Mouse (Mus musculus): ENCODE results near the gene Lrrc46. TPM values are rescaled to one million over a fixed set of nuclear protein-coding genes. Genes with fewer than 3 reads are reported as not detected.

Lrrc46 gene
- polyA plus RNA-seq (2016; fragmentation: Nextera tagmentation; extraction: Ambion mirVana): 0.90 and 1.0 TPM in 2 replicates

DNA sequence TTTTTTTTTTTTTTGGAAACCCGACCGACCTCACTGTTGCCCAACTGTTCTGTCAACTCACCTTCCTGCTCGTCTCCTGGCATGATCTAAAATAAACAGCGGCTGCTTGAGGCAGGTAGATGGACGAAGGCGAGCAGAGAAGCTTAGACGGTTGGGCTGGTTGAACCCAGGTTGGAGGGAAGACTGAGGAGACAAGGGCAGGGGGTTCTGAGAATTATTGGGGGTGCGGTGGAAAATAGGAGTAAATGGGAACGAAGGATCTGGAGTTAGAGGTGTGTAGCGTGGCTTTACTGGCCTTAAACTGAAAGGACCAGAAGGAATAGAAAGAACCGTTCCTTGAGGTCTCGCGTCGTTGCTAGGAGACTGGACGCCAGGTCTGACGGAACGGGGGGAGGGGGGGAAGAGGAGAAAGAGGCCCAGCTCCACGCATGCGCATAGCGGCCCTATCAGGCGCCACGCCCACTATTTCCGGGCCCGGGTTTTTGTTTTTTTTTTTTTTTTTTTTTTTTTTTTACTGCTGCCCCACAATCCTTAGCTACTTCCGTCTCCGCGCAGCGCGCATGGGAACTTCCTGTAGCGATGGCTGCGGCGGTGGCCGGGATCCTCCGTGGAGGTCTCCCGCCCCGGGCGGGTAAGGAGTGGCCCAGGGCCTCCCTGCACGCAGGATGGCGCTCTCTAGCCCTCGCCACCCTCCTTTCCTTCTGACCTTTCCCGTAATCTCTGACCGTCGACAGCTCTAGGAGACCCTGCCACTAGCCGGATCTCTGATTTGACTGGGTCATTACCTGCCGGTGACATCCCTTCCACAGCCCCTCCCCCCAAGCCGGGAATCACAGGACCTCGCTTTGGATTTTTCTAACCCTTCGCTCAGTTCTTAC is at the start of gene Lrrc46, which contains the start of gene Mrpl10:
Lrrc46 (minus strand) TSS at position 386 of the 878 bp plus-strand sequence.
Mrpl10 (plus strand) TSS at position 539 of the 878 bp plus-strand sequence.
- WGBS: under 1% methylated on average over 44 of the region's 48 CpGs
- peak within 1 kb of the TSS; percentile 83 for H3K4me3 ChIP-seq
- H3K27me3 ChIP-seq (ENCODE audit: low read depth, poor library complexity, severe bottlenecking): no peaks in the 10 kb centered on the region
- DNase-seq (ENCODE audit: low spot score): peak; percentile 97
- peaks cover 14% of the 10 kb centered on the region for H3K4me1 ChIP-seq
- H3K9me3 ChIP-seq (replicated peaks): no peaks in the 10 kb centered on the region
- peak within 1 kb of the TSS; percentile 90 for H3K27ac ChIP-seq
- H3K36me3 ChIP-seq: peaks cover 26% of the 10 kb centered on the region

DNA sequence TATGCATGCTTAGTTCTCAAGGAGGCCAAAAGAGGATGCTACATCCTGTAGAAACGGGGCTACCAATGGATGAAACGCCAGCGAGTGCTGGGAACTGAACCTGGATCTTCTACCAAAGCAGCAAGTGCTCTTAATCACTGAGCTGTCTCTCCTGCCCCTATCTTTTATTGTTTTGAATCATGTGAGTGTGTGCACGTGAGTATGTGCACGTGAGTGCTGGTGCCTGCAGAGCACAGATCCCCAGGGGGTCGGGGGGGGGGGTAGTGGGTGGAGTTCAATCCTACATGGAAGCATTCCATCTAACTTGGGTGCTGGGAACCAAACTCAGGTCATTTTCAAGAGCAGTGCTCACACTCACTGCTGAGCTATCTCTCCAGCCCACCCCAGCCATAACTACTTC is 45.2 kb upstream of the Lrrc46 start:
- peaks cover 15% of the 10 kb centered on the region for H3K27me3 ChIP-seq (ENCODE audit: low read depth, poor library complexity, severe bottlenecking)
- WGBS: 76% methylated on average over 6 of the region's 6 CpGs
- no peak overlapping the region for H3K27ac ChIP-seq
- DNase-seq (ENCODE audit: low spot score): no peak
- H3K36me3 ChIP-seq: no peaks in the 10 kb centered on the region
- H3K4me1 ChIP-seq: peaks cover 19% of the 10 kb centered on the region
- H3K4me3 ChIP-seq: no peak overlapping the region
- no peaks in the 10 kb centered on the region; the same call in 1 of the 2 replicates for H3K9me3 ChIP-seq (replicated peaks)

DNA sequence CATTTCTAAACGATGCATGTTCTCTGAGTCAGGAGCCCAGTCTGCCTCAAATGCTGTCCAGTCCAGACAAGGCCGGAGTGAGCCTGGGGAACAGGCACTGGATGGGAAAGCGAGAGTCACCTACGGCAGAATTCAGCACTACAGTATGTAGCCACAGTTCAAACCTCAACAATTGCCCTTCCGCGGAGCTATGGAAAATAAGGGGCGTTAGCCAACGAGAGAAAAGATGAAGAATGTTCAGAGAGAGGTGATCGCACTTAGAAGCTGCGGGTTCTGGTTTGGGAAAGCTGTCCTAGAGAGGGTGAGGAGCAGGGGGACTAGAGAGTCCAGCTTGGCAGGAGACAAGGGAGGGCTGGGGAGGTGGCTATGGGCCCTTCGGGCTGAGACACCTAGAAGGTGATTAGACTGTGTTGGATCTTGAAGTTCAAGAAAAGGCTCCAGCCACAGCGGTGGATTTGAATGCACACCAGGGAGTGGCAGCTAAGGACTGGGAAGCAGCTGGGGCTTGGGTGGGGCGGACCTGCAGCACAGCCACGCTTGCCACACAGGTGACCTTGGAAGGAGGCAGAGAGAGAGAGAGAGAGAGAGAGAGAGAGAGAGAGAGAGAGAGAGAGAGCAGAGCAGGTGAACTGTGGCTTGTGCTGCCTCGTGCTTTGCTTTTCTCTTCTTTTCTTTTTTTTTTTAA is 43.8 kb upstream of the Lrrc46 start:
- Histone ChIP-seq H3K4me3 (no peak overlapping the region), H3K27ac (no peak overlapping the region), H3K4me1 (peaks cover 19% of the 10 kb centered on the region), H3K36me3 (no peaks in the 10 kb centered on the region), H3K9me3 (replicated peaks) (no peaks in the 10 kb centered on the region; the same call in 1 of the 2 replicates), H3K27me3 (ENCODE audit: low read depth, poor library complexity, severe bottlenecking) (peaks cover 15% of the 10 kb centered on the region)
- 89% methylated on average over 15 of the region's 15 CpGs for WGBS
- DNase-seq (ENCODE audit: low spot score): no peak

DNA sequence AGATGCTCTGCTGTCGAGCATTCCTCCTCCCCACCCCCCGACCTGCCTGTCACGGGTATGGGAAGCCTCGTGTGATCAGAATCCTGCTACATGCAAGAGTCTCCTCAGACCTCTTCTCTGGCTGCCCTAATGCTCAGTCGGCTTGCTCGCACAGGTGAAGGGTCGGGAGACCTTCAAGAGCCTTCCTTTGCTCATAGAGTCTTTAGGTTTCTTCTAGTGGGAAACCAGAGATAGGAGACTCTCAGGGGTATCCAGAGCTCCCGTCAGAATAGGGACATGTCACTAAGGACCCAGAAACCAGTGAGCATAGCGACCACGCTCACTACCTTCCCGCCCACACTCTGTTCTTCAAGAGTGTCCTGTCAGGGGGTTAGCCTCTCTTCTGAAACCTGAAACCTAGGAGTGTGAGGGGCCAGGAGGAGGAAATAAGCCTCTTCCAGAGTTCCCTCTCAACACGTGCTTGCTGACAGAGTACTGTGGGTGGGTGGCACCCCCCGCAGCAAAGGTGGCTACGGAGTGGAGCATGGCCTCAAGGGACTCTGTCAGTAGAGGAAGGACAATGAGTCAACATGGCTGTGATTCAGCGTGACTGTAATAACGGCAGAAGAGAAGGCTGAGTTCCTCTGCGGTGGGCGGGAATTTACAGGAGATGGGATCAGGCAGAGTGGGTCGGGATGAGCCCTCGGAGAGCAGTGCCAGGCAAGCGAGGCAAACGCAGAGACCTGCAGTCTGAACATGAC is 42.4 kb upstream of the Lrrc46 start:
- no peaks in the 10 kb centered on the region for H3K36me3 ChIP-seq
- H3K4me3 ChIP-seq: peak overlapping the region; percentile 20
- peaks cover 19% of the 10 kb centered on the region for H3K4me1 ChIP-seq
- H3K27me3 ChIP-seq (ENCODE audit: low read depth, poor library complexity, severe bottlenecking): peaks cover 15% of the 10 kb centered on the region
- peak overlapping the region; percentile 44 for H3K27ac ChIP-seq
- 27% methylated on average over 22 of the region's 22 CpGs for WGBS
- DNase-seq (ENCODE audit: low spot score): no peak
- no peaks in the 10 kb centered on the region; the same call in 1 of the 2 replicates for H3K9me3 ChIP-seq (replicated peaks)

DNA sequence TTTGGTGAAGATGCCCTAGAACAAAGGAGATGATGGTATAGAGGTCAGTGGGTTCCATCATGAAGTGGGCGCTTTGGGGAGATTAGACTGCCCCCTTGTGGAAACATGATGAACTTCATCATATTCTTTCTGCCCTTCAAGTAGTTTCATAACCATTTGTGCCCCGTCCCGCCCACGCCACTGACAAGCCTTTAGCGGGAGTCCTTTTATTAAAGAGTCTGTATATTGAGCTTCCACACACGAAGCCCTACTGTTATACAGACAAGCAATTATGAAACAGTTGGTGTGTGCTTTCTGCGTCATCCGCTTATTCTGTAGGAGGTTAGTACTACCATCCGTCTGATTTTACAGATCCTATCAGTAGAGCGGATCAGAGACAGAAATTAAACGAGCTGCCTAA is 41.8 kb upstream of the Lrrc46 start:
- H3K27me3 ChIP-seq (ENCODE audit: low read depth, poor library complexity, severe bottlenecking): peaks cover 15% of the 10 kb centered on the region
- H3K36me3 ChIP-seq: no peaks in the 10 kb centered on the region
- 48% methylated on average over 11 of the region's 11 CpGs for WGBS
- 0 out of 2 replicates have a peak overlapping the region, but pooled peaks have one; percentile 20 for H3K4me3 ChIP-seq
- peak; percentile 43 for DNase-seq (ENCODE audit: low spot score)
- no peak overlapping the region for H3K27ac ChIP-seq
- no peaks in the 10 kb centered on the region; the same call in 1 of the 2 replicates for H3K9me3 ChIP-seq (replicated peaks)
- H3K4me1 ChIP-seq: peaks cover 19% of the 10 kb centered on the region

DNA sequence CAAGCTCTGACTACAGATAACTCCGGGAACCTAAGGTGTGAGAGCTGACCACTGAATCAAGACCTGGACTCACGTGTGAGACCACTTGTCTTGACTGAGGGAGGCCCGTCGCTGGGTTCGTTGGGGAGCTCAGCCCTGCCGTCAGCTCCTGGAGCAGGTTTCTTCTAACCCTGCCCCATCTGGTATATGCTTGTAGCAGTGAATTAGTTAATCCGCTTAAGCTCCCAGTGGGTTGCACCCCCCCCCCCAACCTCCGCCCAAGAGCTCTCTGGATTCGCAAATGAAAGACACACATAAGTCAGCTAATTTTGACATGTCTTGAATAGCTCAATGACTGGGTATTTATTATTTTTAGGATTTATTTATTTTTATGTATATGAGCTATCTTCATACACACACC is 39.1 kb upstream of the Lrrc46 start:
- Histone ChIP-seq H3K36me3 (no peaks in the 10 kb centered on the region), H3K4me3 (no peak overlapping the region), H3K4me1 (peaks cover 19% of the 10 kb centered on the region), H3K27ac (no peak overlapping the region), H3K27me3 (ENCODE audit: low read depth, poor library complexity, severe bottlenecking) (peaks cover 15% of the 10 kb centered on the region), H3K9me3 (replicated peaks) (no peaks in the 10 kb centered on the region)
- DNase-seq (ENCODE audit: low spot score): no peak
- 38% methylated on average over 9 of the region's 9 CpGs for WGBS

DNA sequence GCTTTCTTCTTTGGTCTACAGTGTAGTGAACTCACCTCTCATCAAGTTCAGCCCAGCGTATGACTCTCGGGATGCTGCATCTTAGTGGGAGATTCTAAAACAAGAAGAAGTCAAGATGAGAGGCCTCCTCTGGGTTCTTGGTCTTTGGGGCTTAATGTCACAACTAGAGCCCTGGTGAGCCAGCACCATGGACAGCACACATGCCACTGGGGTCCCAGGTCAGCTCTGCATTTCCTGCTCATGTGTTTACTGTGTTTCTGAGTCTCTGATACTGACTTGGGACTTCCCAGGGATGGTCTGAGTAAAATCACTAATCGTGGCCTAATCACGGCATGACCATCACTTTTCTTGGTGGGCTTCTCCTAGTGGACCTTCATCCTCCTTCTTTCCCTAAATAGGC is 37.5 kb upstream of the Lrrc46 start:
- peak; percentile 69 for DNase-seq (ENCODE audit: low spot score)
- 46% methylated on average over 4 of the region's 4 CpGs for WGBS

DNA sequence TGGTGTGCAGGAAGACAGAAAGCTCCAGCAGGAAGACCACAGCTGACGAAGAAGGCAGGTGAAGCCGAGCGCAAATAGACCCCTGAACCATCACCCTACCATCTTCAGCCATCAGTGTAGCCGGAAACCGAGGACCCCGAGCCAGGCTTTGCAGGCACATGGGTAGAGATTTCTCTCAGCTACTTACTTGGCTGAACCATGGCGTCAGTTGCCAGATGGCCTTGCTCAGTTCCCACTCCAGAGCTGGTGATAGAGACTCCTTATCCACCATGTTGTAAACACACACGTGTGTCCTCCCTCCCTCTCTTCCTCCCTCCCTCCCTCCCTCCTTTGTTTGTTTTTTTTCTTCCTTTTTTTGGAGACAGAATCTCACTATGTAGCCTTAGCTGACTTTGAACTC is 33.0 kb upstream of the Lrrc46 start:
- WGBS: 82% methylated on average over 8 of the region's 8 CpGs
- no peaks in the 10 kb centered on the region for H3K9me3 ChIP-seq (replicated peaks)
- DNase-seq (ENCODE audit: low spot score): no peak
- no peaks in the 10 kb centered on the region for H3K27me3 ChIP-seq (ENCODE audit: low read depth, poor library complexity, severe bottlenecking)
- no peak overlapping the region for H3K27ac ChIP-seq
- no peaks in the 10 kb centered on the region for H3K36me3 ChIP-seq
- no peak overlapping the region for H3K4me3 ChIP-seq
- no peaks in the 10 kb centered on the region for H3K4me1 ChIP-seq

More for the DNA sequence above, 37.5 kb upstream of the Lrrc46 start:
- Histone ChIP-seq H3K9me3 (replicated peaks) (no peaks in the 10 kb centered on the region), H3K27me3 (ENCODE audit: low read depth, poor library complexity, severe bottlenecking) (peaks cover 6% of the 10 kb centered on the region), H3K4me3 (no peak overlapping the region), H3K4me1 (peaks cover 8% of the 10 kb centered on the region), H3K36me3 (no peaks in the 10 kb centered on the region), H3K27ac (no peak overlapping the region)

DNA sequence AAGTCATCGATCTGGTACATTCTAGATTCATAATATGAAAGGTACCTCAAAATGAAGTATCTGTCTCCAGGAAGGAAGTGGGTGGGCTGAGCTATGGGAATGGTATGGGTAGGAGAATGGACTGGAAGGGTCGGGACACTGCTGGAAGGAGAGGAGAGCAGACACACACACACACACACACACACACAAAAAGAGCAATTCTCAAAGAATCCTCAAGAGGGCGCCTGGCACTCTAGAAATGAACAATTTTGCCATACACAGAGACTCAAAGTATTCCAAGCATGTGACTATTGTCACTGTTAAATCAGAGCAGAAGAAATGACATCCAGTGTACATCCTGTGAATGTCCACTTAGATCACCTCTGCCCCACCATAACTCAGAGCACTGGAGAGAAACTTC is 31.3 kb upstream of the Lrrc46 start:
- Histone ChIP-seq H3K36me3 (peaks cover 5% of the 10 kb centered on the region), H3K4me1 (no peaks in the 10 kb centered on the region), H3K27ac (no peak overlapping the region), H3K9me3 (replicated peaks) (no peaks in the 10 kb centered on the region), H3K27me3 (ENCODE audit: low read depth, poor library complexity, severe bottlenecking) (no peaks in the 10 kb centered on the region), H3K4me3 (no peak overlapping the region)
- WGBS: 29% methylated on average over 3 of the region's 3 CpGs
- DNase-seq (ENCODE audit: low spot score): peak; percentile 57

DNA sequence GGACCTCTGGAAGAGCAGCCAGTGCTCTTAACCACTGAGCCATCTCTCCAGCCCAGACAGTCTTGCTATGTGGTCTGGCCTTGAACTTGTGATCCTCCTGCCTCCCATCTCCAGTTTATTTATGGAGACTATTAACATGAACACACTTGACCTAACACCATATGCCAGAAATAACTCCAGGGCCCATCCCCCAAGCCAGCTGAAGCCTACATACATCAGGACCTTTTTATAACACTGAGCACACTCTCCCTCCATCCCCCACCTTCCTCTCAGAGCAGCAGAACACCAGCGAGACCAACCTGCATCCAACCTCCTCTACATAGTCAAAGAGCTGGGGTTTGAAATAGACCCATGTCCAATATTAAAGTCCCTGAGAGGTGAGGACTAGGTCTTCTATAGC is 29.9 kb upstream of the Lrrc46 start:
- Histone ChIP-seq H3K4me3 (no peak overlapping the region), H3K9me3 (replicated peaks) (no peaks in the 10 kb centered on the region), H3K36me3 (peaks cover 14% of the 10 kb centered on the region), H3K4me1 (peaks cover 4% of the 10 kb centered on the region; the same call in 1 of the 2 replicates), H3K27me3 (ENCODE audit: low read depth, poor library complexity, severe bottlenecking) (no peaks in the 10 kb centered on the region), H3K27ac (no peak overlapping the region)
- WGBS: 69% methylated on average over 1 of the region's 1 CpGs
- no peak for DNase-seq (ENCODE audit: low spot score)

DNA sequence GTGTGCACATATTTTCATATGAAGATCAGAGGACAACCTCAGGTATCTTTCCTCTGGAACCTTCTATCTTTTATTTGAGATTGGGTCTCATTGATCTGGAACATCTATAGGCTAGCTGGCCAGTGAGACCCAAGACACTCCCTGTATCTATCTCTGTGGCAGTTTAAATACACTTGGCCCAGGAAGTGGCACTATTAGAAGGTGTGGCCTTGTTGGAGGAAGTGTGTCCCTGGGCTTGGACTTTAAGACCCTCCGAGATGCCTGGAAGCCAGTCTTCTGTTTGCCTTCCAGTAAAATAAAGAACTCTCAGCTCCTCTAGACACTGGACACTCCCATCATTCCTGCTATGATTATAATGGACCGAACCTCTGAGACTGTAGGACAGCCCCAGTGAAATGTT is 28.6 kb upstream of the Lrrc46 start:
- Histone ChIP-seq H3K4me3 (no peak overlapping the region), H3K27me3 (ENCODE audit: low read depth, poor library complexity, severe bottlenecking) (no peaks in the 10 kb centered on the region), H3K9me3 (replicated peaks) (no peaks in the 10 kb centered on the region), H3K36me3 (peaks cover 18% of the 10 kb centered on the region), H3K27ac (no peak overlapping the region), H3K4me1 (peaks cover 4% of the 10 kb centered on the region; the same call in 1 of the 2 replicates)
- WGBS: 89% methylated on average over 2 of the region's 2 CpGs
- no peak for DNase-seq (ENCODE audit: low spot score)

DNA sequence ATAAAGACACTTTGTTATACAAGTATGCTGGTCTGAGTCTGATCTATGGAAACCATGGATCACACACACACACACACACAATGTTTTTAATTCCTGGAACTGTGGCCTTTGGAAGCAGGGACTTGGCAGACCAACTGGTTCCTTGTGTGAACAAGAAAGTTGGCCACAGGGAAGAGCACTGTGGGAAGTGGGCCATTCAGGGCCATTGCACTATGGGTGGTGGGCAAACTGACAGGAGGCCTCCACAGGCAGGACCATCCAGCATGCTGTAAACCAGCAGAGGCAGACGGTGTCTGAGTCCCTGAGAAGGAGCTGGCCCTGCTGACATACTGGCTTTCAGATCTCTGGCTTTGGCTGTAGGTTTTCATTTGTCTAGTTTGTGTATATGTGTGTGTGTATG is 28.1 kb upstream of the Lrrc46 start:
- Histone ChIP-seq H3K27me3 (ENCODE audit: low read depth, poor library complexity, severe bottlenecking) (no peaks in the 10 kb centered on the region), H3K4me3 (no peak overlapping the region), H3K4me1 (peaks cover 4% of the 10 kb centered on the region; the same call in 1 of the 2 replicates), H3K27ac (no peak overlapping the region), H3K9me3 (replicated peaks) (no peaks in the 10 kb centered on the region), H3K36me3 (peaks cover 20% of the 10 kb centered on the region)
- 54% methylated on average over 1 of the region's 1 CpGs for WGBS
- no peak for DNase-seq (ENCODE audit: low spot score)
